Mouse (Mus musculus) frontal cortex, adult (tissue): ENCODE data around the gene Pigk.

Experiments
- ATAC-seq: cut with Nextera tagmentation; 2 replicates; pipeline ENCODE4 v1.9.2; 2017; ENCODE audit warnings: mild to moderate bottlenecking, moderate library complexity, mixed read lengths; ENCODE audit not compliant: low TSS enrichment

Pigk gene

GRCm38 (mm10) chr3:152990787-152991186, 276.9 kb downstream of the Pigk start:
- no peak for ATAC-seq

GRCm38 (mm10) chr3:152993608-152994007, 279.7 kb downstream of the Pigk start:
- no peak for ATAC-seq

DNA sequence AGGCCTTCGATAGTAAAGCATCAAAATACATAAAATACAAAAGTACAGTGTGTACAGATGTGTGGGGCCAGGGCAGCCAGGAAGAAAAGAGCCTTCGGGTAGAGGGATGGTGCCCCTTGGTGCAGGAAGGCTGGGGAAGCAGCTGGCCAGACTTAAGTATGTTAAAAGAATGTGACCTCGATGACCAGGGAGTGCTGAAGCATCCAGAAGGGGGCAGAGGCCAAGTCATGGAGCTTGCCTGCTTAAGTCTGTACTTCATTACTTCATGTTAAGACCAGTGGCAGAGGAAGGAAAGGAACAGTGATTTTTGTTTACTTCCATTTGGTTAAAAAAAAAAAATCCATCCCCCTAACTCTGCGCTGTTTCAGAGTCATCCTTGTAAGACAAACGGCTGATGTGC, 284.2 kb downstream of the Pigk start:
- ATAC-seq, result no peak

DNA sequence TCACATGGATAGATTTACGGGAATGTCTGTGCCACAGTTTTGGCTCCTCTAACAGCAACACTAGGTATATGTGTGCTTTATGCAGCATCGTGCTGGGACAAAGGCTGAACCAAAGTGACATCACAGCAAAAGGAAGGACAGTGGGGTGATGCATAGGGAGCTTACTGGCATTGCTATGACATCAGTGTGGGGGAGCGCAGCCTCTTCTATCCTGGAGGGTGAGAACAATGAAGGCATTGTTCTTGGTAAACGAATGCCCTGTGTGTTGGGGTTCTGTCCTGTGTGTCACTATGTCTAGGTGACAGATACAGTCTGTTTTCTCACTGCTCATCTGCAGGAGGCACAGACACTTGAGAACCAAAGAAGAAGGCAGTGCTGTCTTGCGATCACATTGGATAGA, 285.0 kb downstream of the Pigk start:
- peak; percentile 47; the same call in 1 of the 2 replicates for ATAC-seq

DNA sequence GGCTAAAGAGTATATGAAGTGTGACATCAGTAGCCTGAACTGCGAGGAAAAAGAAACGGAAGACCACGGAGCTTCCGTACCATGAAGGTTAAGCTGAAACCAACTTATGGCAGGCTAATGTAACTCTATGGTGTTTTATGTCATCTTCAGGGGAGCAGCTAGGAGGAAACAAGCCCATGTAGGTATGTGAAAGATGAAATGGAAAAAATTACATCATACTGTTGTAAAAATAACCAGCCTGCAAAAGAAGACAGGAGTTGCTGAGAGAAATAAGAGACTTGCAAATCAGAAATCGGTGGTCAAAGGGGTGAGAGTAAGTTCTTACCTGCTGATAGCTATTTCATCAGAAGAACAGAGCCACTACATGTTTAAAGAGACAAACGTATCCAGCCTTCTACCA, 293.0 kb downstream of the Pigk start:
- ATAC-seq, result no peak

DNA sequence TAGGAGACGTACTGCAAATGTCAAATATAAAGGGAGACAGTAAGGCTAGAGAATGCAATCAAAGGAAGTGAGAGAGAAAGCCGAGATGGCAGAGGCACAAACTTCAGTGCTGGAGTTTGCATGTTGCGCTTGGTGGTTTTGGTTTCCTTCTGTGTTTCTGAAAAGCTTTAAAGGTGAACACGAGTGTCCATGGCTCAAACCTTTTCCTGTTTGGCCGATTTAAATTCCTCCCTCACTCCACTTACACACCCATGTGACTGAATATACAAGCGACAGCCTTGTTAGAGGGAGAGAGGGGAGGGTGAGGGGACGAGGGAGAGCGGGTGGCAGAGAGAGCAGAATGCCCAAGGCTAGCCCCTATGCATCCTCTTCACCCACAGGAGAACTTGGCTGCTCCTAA, 302.5 kb downstream of the Pigk start:
- no peak for ATAC-seq

- ATAC-seq, result no peak
Measured at GRCm38 (mm10) chr3:153018051-153018450, 304.2 kb downstream of the Pigk start.

DNA sequence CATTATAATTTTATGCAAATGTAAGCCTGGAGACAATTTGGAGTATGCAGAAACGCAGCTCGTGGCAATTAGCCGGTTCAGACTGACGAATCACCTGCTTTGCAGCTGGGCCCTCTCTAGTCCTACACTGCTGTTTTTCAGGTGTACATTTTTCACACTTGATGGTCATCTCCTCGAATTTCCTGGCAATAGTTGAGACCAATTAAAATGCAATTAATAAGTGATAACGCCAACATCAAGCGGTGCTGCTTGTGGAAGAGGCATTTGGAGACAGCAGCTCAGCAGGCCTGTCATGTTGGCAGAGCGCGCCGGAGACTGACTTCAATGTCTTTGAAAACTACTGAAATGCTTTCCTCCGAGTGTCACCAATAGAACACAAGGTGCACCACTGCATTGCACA, 310.1 kb downstream of the Pigk start:
- ATAC-seq, result no peak
